Mouse (Mus musculus): ENCODE results near the gene Wwc1.

Gene Wwc1

GRCm38 (mm10) chr11:35980411-35980917 lies at the start of gene Wwc1:
Gene Wwc1 (minus strand): TSS chr11:35980527.
- DNase-seq (ENCODE audit: low read depth), result no peak

GRCm38 (mm10) chr11:36020009-36020408 lies 39.7 kb upstream of the Wwc1 start:
- DNase-seq (ENCODE audit: low read depth), result no peak

GRCm38 (mm10) chr11:36013179-36013578 lies 32.9 kb upstream of the Wwc1 start:
- DNase-seq (ENCODE audit: low read depth), result no peak

GRCm38 (mm10) chr11:36009281-36010208 lies 29.2 kb upstream of the Wwc1 start:
- no peak for DNase-seq (ENCODE audit: low read depth)

GRCm38 (mm10) chr11:36002900-36003299 lies 22.6 kb upstream of the Wwc1 start:
- DNase-seq (ENCODE audit: low read depth), result no peak

GRCm38 (mm10) chr11:36001282-36001970 lies 21.1 kb upstream of the Wwc1 start:
- DNase-seq (ENCODE audit: low read depth), result peak; percentile 66

- DNase-seq (ENCODE audit: low read depth), result no peak
Observed at GRCm38 (mm10) chr11:36000585-36001281, 20.4 kb upstream of the Wwc1 start.

GRCm38 (mm10) chr11:36000038-36000437 lies 19.7 kb upstream of the Wwc1 start:
- DNase-seq (ENCODE audit: low read depth), result no peak

- peak; percentile 20 for DNase-seq (ENCODE audit: low read depth)
Observed at GRCm38 (mm10) chr11:35998048-35998447, 17.7 kb upstream of the Wwc1 start.

GRCm38 (mm10) chr11:35995310-35995709 lies 15.0 kb upstream of the Wwc1 start:
- DNase-seq (ENCODE audit: low read depth), result no peak

GRCm38 (mm10) chr11:35991846-35992245 lies 11.5 kb upstream of the Wwc1 start:
- DNase-seq (ENCODE audit: low read depth), result no peak

- no peak for DNase-seq (ENCODE audit: low read depth)
Observed at GRCm38 (mm10) chr11:35989967-35990366, 9.6 kb upstream of the Wwc1 start.

GRCm38 (mm10) chr11:35985841-35986393 lies 5.6 kb upstream of the Wwc1 start:
- DNase-seq (ENCODE audit: low read depth), result no peak

GRCm38 (mm10) chr11:35982734-35983133 lies 2.4 kb upstream of the Wwc1 start:
- no peak for DNase-seq (ENCODE audit: low read depth)

GRCm38 (mm10) chr11:35979733-35980410 lies 455 bp downstream of the Wwc1 start:
- no peak for DNase-seq (ENCODE audit: low read depth)

GRCm38 (mm10) chr11:35979266-35979732 lies 1.0 kb downstream of the Wwc1 start:
- no peak for DNase-seq (ENCODE audit: low read depth)

GRCm38 (mm10) chr11:35977796-35978195 lies 2.5 kb downstream of the Wwc1 start:
- DNase-seq (ENCODE audit: low read depth), result no peak

GRCm38 (mm10) chr11:35977096-35977495 lies 3.2 kb downstream of the Wwc1 start:
- no peak for DNase-seq (ENCODE audit: low read depth)

- DNase-seq (ENCODE audit: low read depth), result no peak
Observed at GRCm38 (mm10) chr11:35976482-35976881, 3.8 kb downstream of the Wwc1 start.

- no peak for DNase-seq (ENCODE audit: low read depth)
Observed at GRCm38 (mm10) chr11:35974632-35975450, 5.5 kb downstream of the Wwc1 start.

Measured in 416B (cell line).